Mouse (Mus musculus) limb, embryonic 14.5 days (tissue): ENCODE measurements at regions not wholly inside any gene's neighbourhood (a gene's known extent, or its start where the extent isn't known, plus 50 kb on each side); places are given as distances from the start of the nearest gene placed in this dataset.

Source experiments
- ATAC-seq: fragments of 200-750 bp; cut with Nextera tagmentation; 2 replicates; pipeline ENCODE4 v1.8.0; 2017; ENCODE audit warnings: low read depth, moderate number of reproducible peaks, moderate TSS enrichment; ENCODE audit not compliant: low FRiP score
- DNase-seq: peaks from one replicate; pipeline ENCODE4 v3.0.0-alpha.2; 2015; ENCODE audit warnings: low spot score
- H3K27ac ChIP-seq: fragments of 300-500 bp; sonication (generic); replicated peaks from 2 replicates; pipeline ENCODE4 v1.5.1; 2014; ENCODE audit warnings: low read depth, mild to moderate bottlenecking, low read length, moderate library complexity, mixed read lengths
- H3K27me3 ChIP-seq: fragments of 300-500 bp; sonication (generic); 2 replicates; pipeline ENCODE4 v1.6.1; 2014; ENCODE audit warnings: low read length, mixed read lengths; ENCODE audit not compliant: control insufficient read depth, insufficient read depth
- H3K36me3 ChIP-seq: fragments of 300-500 bp; sonication (generic); 2 replicates; pipeline ENCODE4 v1.6.1; 2014; ENCODE audit warnings: mild to moderate bottlenecking, low read length, moderate library complexity, mixed read lengths; ENCODE audit not compliant: control insufficient read depth, insufficient read depth
- H3K4me1 ChIP-seq: fragments of 300-500 bp; sonication (generic); 2 replicates; pipeline ENCODE4 v1.6.1; 2014; ENCODE audit warnings: antibody characterized with exemption, low read length, mixed read lengths; ENCODE audit not compliant: control insufficient read depth, insufficient read depth
- H3K4me2 ChIP-seq: fragments of 300-500 bp; sonication (generic); replicated peaks from 2 replicates; pipeline ENCODE4 v1.6.1; 2014; ENCODE audit warnings: low read depth, mild to moderate bottlenecking, low read length, moderate library complexity; ENCODE audit not compliant: severe bottlenecking
- H3K4me3 ChIP-seq: fragments of 300-500 bp; sonication (generic); replicated peaks from 2 replicates; pipeline ENCODE4 v1.5.1; 2014; ENCODE audit warnings: low read length
- H3K9ac ChIP-seq: fragments of 300-500 bp; sonication (generic); 2 replicates; pipeline ENCODE4 v1.6.1; 2014; ENCODE audit warnings: mild to moderate bottlenecking, low read depth, low read length, moderate library complexity; ENCODE audit not compliant: severe bottlenecking
- H3K9me3 ChIP-seq: fragments of 300-500 bp; sonication (generic); 2 replicates; pipeline ENCODE4 v1.6.1; 2016; ENCODE audit warnings: low read length; ENCODE audit not compliant: control insufficient read depth
- POLR2A ChIP-seq: fragments of 200-500 bp; IDR thresholded peaks from 2 replicates; pipeline ENCODE4 v1.8.0; 2012; ENCODE audit warnings: inconsistent platforms, mild to moderate bottlenecking, moderate library complexity, borderline replicate concordance; ENCODE audit not compliant: insufficient read depth, insufficient read length; ENCODE audit errors: extremely low read depth
- WGBS: fragments of 180-500 bp; shearing (Covaris S2); extraction: QIAGEN DNeasy Blood & Tissue Kit; methylation state at CpG from one replicate; pipeline ENCODE4 v1.1.7; 2014; 5-methylcytosine and 5-hydroxymethylcytosine counted together

DNA sequence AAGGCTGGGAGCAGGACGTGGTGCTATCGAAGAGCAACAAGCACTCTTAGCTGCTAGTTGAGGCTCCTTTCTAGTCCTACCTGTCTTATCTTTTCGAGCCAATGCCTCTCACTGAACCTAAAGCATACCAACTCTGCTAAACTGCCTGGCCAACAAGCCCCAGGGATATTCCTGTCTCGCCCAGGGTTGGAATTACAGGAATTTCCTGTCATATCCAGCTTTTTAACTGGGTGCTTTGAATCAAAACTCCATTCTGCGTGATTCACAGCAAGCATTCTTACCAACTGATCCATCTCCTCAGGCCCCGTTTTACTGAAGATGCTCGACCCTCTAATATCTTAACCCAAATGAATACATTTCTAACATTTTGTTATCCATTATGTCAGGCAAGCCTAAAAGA, 412.3 kb downstream of the Efna5 start:
- ATAC-seq = no peak
- Histone ChIP-seq H3K9ac (no peak overlapping the region), H3K27ac (no peak overlapping the region), H3K4me2 (no peak overlapping the region), H3K9me3 (no peaks in the 10 kb centered on the region), H3K4me1 (no peaks in the 10 kb centered on the region), H3K27me3 (no peaks in the 10 kb centered on the region), H3K4me3 (no peak overlapping the region), H3K36me3 (no peaks in the 10 kb centered on the region)
- DNase-seq = no peak
- TF ChIP-seq POLR2A = no peak
- 61% methylated on average over 7 of the region's 7 CpGs for WGBS

DNA sequence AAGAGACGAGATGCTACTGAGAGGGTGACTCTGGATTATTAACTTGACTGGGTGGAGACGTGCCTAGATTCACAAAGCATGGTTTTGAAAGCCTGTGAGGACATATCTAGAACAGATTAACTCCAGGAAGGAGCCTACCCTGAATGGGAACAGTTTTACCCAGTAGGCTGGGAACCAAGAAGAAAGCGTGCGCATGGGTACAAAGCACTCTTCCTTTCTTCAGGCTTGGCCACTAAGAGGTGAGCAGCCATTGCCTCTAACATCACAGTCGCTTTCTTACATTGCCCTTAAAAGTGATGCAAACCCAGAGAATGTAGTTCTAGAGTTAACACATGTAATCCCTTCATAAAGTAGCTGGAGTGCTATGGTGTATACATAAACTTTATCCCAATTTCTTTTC, 414.0 kb downstream of the Efna5 start:
- WGBS = 83% methylated on average over 5 of the region's 5 CpGs
- Histone ChIP-seq H3K9me3 (no peaks in the 10 kb centered on the region), H3K9ac (no peak overlapping the region), H3K4me2 (no peak overlapping the region), H3K4me3 (no peak overlapping the region), H3K27me3 (no peaks in the 10 kb centered on the region), H3K4me1 (no peaks in the 10 kb centered on the region), H3K27ac (no peak overlapping the region), H3K36me3 (no peaks in the 10 kb centered on the region)
- DNase-seq (no peak), ATAC-seq (no peak)
- TF ChIP-seq POLR2A = no peak

DNA sequence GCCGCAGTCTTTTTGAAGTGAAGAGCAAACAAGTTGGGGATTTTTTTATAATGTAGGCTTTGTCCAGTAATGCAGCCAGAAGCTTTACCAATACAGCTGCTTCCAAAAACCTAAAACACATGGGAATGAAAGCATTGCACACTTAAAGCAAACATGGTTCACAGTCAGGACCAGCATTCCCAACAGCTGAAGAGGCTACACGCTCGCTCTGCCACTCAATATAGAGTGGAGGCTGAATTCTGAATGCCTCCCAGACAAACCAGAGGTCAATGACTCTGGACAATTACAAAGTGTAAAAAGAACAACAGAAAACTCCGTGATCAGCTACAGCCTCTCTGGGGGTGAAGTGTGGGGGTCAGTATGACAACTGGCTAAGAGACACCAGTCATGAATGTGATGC, 416.1 kb downstream of the Efna5 start:
- DNase-seq (no peak), ATAC-seq (no peak)
- no peaks in the 10 kb centered on the region for H3K4me1 ChIP-seq
- WGBS = 70% methylated on average over 4 of the region's 4 CpGs
- no peak overlapping the region for H3K4me2 ChIP-seq
- no peak overlapping the region for H3K27ac ChIP-seq
- no peak overlapping the region for H3K9ac ChIP-seq
- no peaks in the 10 kb centered on the region for H3K36me3 ChIP-seq
- H3K4me3 ChIP-seq = no peak overlapping the region
- no peaks in the 10 kb centered on the region for H3K9me3 ChIP-seq
- no peak for TF ChIP-seq POLR2A
- H3K27me3 ChIP-seq = no peaks in the 10 kb centered on the region

DNA sequence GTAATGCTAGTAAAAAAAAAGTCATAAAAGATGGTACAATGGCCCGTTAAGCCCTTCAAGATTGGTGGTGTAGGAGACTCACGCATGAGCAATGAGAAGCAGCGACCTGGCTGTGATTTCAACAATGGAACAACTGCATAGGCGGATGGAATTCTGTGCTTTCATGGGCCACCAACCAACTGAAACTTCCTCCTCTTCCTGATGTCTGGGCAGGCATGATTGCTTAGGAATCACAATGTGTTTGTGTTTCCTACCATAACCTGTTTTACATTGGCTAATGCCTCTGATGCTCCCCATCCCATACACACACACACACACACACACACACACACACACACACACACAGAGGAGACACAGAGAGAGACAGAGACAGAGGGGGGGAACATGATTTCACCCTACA, 416.9 kb downstream of the Efna5 start:
- ATAC-seq (no peak), DNase-seq (no peak)
- Histone ChIP-seq H3K27ac (no peak overlapping the region), H3K4me1 (no peaks in the 10 kb centered on the region), H3K9ac (no peak overlapping the region), H3K36me3 (no peaks in the 10 kb centered on the region), H3K9me3 (no peaks in the 10 kb centered on the region), H3K27me3 (no peaks in the 10 kb centered on the region), H3K4me2 (no peak overlapping the region), H3K4me3 (no peak overlapping the region)
- WGBS = 72% methylated on average over 4 of the region's 4 CpGs
- no peak for TF ChIP-seq POLR2A

DNA sequence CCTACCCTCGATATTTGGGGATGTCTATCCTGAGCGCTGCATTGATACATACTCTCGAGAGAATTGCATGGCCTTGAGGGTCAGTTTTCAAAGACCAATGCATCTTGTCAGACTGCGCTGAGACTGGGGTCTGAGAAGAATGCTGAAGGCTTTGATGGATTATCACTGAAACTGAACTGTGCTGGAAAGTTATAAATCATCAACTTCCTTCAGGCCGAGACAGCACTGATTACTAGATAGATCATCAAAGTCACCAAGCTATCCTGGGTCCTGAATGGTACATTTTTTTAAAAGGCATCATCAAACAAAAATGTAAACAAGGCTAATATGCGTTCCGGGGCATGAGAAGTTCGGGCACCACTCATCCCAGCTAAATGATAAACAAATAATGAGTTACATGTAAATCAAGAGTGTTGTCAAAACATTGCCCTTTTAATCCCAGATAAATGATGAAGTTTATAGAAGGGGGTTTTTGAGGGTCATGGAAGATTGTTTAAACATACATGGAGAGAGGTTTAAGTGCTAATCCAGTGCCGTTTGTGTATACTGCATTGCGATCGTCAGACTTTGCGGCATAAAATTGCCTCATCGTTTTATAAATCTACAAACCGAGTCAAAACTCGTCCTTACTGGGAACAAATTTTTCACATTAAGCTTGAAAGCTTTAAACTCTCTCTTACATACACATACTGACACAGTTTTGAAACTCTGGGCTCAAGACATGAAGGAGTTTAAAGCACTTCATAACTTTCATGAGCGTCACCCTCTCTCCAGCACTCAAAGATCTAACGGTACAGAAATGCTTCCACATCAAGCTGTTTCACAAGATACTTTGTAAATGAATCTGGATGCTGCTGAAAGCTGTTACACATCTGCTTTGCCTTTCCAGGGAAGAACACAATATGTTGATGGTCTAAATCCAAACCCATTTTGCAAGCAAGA, 419.5 kb downstream of the Efna5 start:
- ATAC-seq = no peak

DNA sequence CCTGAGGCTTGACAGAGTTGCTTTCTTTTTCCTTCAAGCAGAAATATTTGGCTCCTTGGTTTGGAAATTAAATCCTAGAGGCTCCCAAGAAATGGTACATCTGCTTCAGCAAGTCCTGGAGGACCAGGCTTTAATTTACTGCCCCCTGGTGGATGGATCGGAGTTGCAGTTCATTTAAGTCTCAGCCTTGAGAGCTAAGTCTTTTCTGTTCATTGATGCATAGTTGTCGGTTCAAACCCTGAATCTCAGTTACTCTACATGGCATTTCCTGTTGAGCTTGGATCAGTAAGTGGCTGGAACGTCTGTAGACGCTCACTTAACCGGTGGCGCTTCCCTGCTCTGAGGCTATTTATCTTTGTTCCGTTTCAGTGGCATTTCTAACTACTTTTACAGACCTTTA, 422.2 kb downstream of the Efna5 start:
- Histone ChIP-seq H3K4me2 (no peak overlapping the region), H3K27ac (no peak overlapping the region), H3K9me3 (no peaks in the 10 kb centered on the region), H3K9ac (no peak overlapping the region), H3K36me3 (no peaks in the 10 kb centered on the region), H3K4me1 (no peaks in the 10 kb centered on the region), H3K27me3 (no peaks in the 10 kb centered on the region), H3K4me3 (no peak overlapping the region)
- 41% methylated on average over 7 of the region's 7 CpGs for WGBS
- peak; percentile 77 for DNase-seq
- TF ChIP-seq POLR2A = no peak
- no peak for ATAC-seq

More for the DNA sequence above, 419.5 kb downstream of the Efna5 start:
- Histone ChIP-seq H3K27me3 (no peaks in the 10 kb centered on the region), H3K36me3 (no peaks in the 10 kb centered on the region), H3K4me3 (no peak overlapping the region), H3K4me1 (no peaks in the 10 kb centered on the region), H3K9me3 (no peaks in the 10 kb centered on the region), H3K4me2 (no peak overlapping the region), H3K27ac (no peak overlapping the region), H3K9ac (no peak overlapping the region)
- no peak for TF ChIP-seq POLR2A
- no peak for DNase-seq
- 37% methylated on average over 17 of the region's 17 CpGs for WGBS
